Mouse (Mus musculus) hindbrain, embryonic 14.5 days (tissue): Measurements from ENCODE around the gene Olfr1089. TPM values are rescaled to one million over a fixed set of nuclear protein-coding genes. Genes with fewer than 3 reads are reported as not detected.

Source experiments
- ATAC-seq: fragments of 200-750 bp; cut with Nextera tagmentation; 2 replicates; pipeline ENCODE4 v1.8.0; 2017; ENCODE audit warnings: moderate number of reproducible peaks, mild to moderate bottlenecking, moderate TSS enrichment, moderate library complexity; ENCODE audit not compliant: low FRiP score
- DNase-seq: peaks from one replicate; pipeline ENCODE4 v3.0.0-alpha.2; 2015; ENCODE audit warnings: low spot score
- H3K27ac ChIP-seq: fragments of 300-500 bp; sonication (generic); 2 replicates; pipeline ENCODE4 v1.5.1; 2014; ENCODE audit warnings: mild to moderate bottlenecking, moderate library complexity
- H3K27me3 ChIP-seq: fragments of 300-500 bp; sonication (generic); 2 replicates; pipeline ENCODE4 v1.6.1; 2014; ENCODE audit warnings: mild to moderate bottlenecking, low read length, mixed read lengths; ENCODE audit not compliant: control insufficient read depth, insufficient read depth
- H3K36me3 ChIP-seq: fragments of 300-500 bp; sonication (generic); replicated peaks from 2 replicates; pipeline ENCODE4 v1.6.1; 2014; ENCODE audit not compliant: control insufficient read depth, insufficient read depth
- H3K4me1 ChIP-seq: fragments of 300-500 bp; sonication (generic); replicated peaks from 2 replicates; pipeline ENCODE4 v1.6.1; 2014; ENCODE audit warnings: antibody characterized with exemption, low read length, mixed read lengths; ENCODE audit not compliant: control insufficient read depth, insufficient read depth
- H3K4me2 ChIP-seq: fragments of 300-500 bp; sonication (generic); replicated peaks from 2 replicates; pipeline ENCODE4 v1.6.1; 2014; ENCODE audit warnings: mild to moderate bottlenecking, moderate library complexity
- H3K4me3 ChIP-seq: fragments of 300-500 bp; sonication (generic); replicated peaks from 2 replicates; pipeline ENCODE4 v1.5.1; 2014; ENCODE audit warnings: mild to moderate bottlenecking, low read length
- H3K9ac ChIP-seq: fragments of 300-500 bp; sonication (generic); 2 replicates; pipeline ENCODE4 v1.6.1; 2014
- H3K9me3 ChIP-seq: fragments of 300-500 bp; sonication (generic); 2 replicates; pipeline ENCODE4 v1.6.1; 2016; ENCODE audit warnings: low read length; ENCODE audit not compliant: control insufficient read depth
- WGBS: fragments of 180-500 bp; shearing (Covaris S2); extraction: QIAGEN DNeasy Blood & Tissue Kit; methylation state at CpG from one replicate; pipeline ENCODE4 v1.1.7; 2014; 5-methylcytosine and 5-hydroxymethylcytosine counted together
- polyA plus RNA-seq: library from polyadenylated mRNA; unstranded; fragments of >200 nt; fragmentation: Nextera tagmentation; extraction: Ambion mirVana; gene quantifications from 2 replicates; pipeline ENCODE4 v1.2.1, GENCODE M21; 2014

Olfr1089 gene
- polyA plus RNA-seq, result not detected in 2 replicates

GRCm38 (mm10) chr2:86733601-86734000 is at the start of gene Olfr1089:
TSS of gene Olfr1089 (minus strand) at chr2:86733701.
- Histone ChIP-seq H3K9ac (no peak within 1 kb of the TSS), H3K27ac (no peak within 1 kb of the TSS), H3K9me3 (no peaks in the 10 kb centered on the region), H3K4me2 (no peak within 1 kb of the TSS), H3K27me3 (no peaks in the 10 kb centered on the region), H3K4me1 (no peaks in the 10 kb centered on the region), H3K36me3 (no peaks in the 10 kb centered on the region), H3K4me3 (no peak within 1 kb of the TSS)
- ATAC-seq, result no peak
- DNase-seq, result no peak

- H3K36me3 ChIP-seq, result no peaks in the 10 kb centered on the region
- no peaks in the 10 kb centered on the region for H3K4me1 ChIP-seq
- no peak within 1 kb of the TSS for H3K9ac ChIP-seq
- no peak for ATAC-seq
- no peak within 1 kb of the TSS for H3K4me2 ChIP-seq
- H3K9me3 ChIP-seq, result no peaks in the 10 kb centered on the region
- no peak within 1 kb of the TSS for H3K4me3 ChIP-seq
- DNase-seq, result no peak
- WGBS, result 80% methylated on average over 2 of the region's 2 CpGs
- no peaks in the 10 kb centered on the region for H3K27me3 ChIP-seq
- no peak within 1 kb of the TSS for H3K27ac ChIP-seq
Measured at GRCm38 (mm10) chr2:86782179-86782578, 48.7 kb upstream of the Olfr1089 start, which contains the start of gene Olfr1093. TSS of gene Olfr1093 (plus strand) at chr2:86782479.

GRCm38 (mm10) chr2:86761050-86761449 is 27.5 kb upstream of the Olfr1089 start:
- Histone ChIP-seq H3K4me3 (no peak overlapping the region), H3K36me3 (no peaks in the 10 kb centered on the region), H3K27ac (no peak overlapping the region), H3K4me1 (no peaks in the 10 kb centered on the region), H3K27me3 (no peaks in the 10 kb centered on the region), H3K9ac (no peak overlapping the region), H3K9me3 (no peaks in the 10 kb centered on the region), H3K4me2 (no peak overlapping the region)
- WGBS, result 97% methylated on average over 6 of the region's 6 CpGs
- ATAC-seq (no peak), DNase-seq (no peak)

- no peak within 1 kb of the TSS for H3K4me2 ChIP-seq
- ATAC-seq (no peak), DNase-seq (no peak)
- H3K9me3 ChIP-seq, result no peaks in the 10 kb centered on the region
- H3K9ac ChIP-seq, result no peak within 1 kb of the TSS
- no peaks in the 10 kb centered on the region for H3K4me1 ChIP-seq
- no peak within 1 kb of the TSS for H3K27ac ChIP-seq
- H3K36me3 ChIP-seq, result no peaks in the 10 kb centered on the region
- H3K27me3 ChIP-seq, result no peaks in the 10 kb centered on the region
- WGBS, result 88% methylated on average over 1 of the region's 1 CpGs
- no peak within 1 kb of the TSS for H3K4me3 ChIP-seq
Measured at GRCm38 (mm10) chr2:86758893-86759292, 25.4 kb upstream of the Olfr1089 start, which contains the start of gene Olfr1090. TSS of gene Olfr1090 (minus strand) at chr2:86758993.

- Histone ChIP-seq H3K4me1 (no peaks in the 10 kb centered on the region), H3K36me3 (no peaks in the 10 kb centered on the region), H3K27ac (no peak within 1 kb of the TSS), H3K4me3 (no peak within 1 kb of the TSS), H3K9ac (no peak within 1 kb of the TSS), H3K27me3 (no peaks in the 10 kb centered on the region), H3K9me3 (no peaks in the 10 kb centered on the region), H3K4me2 (no peak within 1 kb of the TSS)
- DNase-seq (no peak), ATAC-seq (no peak)
Measured at GRCm38 (mm10) chr2:86698295-86698694, 35.2 kb downstream of the Olfr1089 start, which contains the start of gene Olfr1087. TSS of gene Olfr1087 (minus strand) at chr2:86698395.

Other genes starting within 250 kb of the Olfr1089 start
- gene Olfr228, start 246.3 kb downstream of the Olfr1089 start, polyA plus RNA-seq, result not detected in 2 replicates
- gene Olfr1076, start 225.2 kb downstream of the Olfr1089 start, polyA plus RNA-seq, result not detected in 2 replicates
- not detected in 2 replicates for gene Olfr1079, start 191.2 kb downstream of the Olfr1089 start, polyA plus RNA-seq
- gene Olfr1080, start 175.5 kb downstream of the Olfr1089 start, polyA plus RNA-seq, result not detected in 2 replicates
- gene Olfr1082, start 134.7 kb downstream of the Olfr1089 start, polyA plus RNA-seq, result not detected in 2 replicates
- not detected in 2 replicates for gene Olfr1084, start 94.0 kb downstream of the Olfr1089 start, polyA plus RNA-seq
- not detected in 2 replicates for gene Olfr1085, start 71.7 kb downstream of the Olfr1089 start, polyA plus RNA-seq
- not detected in 2 replicates for gene Olfr1086, start 53.6 kb downstream of the Olfr1089 start, polyA plus RNA-seq
- not detected in 2 replicates for gene Olfr1087, start 35.3 kb downstream of the Olfr1089 start, polyA plus RNA-seq
- not detected in 2 replicates for gene Olfr1090, start 25.3 kb upstream of the Olfr1089 start, polyA plus RNA-seq
- gene Olfr1093, start 48.8 kb upstream of the Olfr1089 start, polyA plus RNA-seq, result not detected in 2 replicates
- gene Olfr141, start 76.3 kb upstream of the Olfr1089 start, polyA plus RNA-seq, result not detected in 2 replicates
- not detected in 2 replicates for gene Olfr1094, start 91.0 kb upstream of the Olfr1089 start, polyA plus RNA-seq
- not detected in 2 replicates for gene Olfr1095, start 118.0 kb upstream of the Olfr1089 start, polyA plus RNA-seq
- gene Gm13723, start 141.1 kb upstream of the Olfr1089 start, polyA plus RNA-seq, result not detected in 2 replicates
- not detected in 2 replicates for gene Olfr1097, start 158.5 kb upstream of the Olfr1089 start, polyA plus RNA-seq
- gene Olfr1098, start 190.8 kb upstream of the Olfr1089 start, polyA plus RNA-seq, result not detected in 2 replicates
- gene Olfr1099, start 227.0 kb upstream of the Olfr1089 start, polyA plus RNA-seq, result not detected in 2 replicates
- gene Olfr1100, start 246.3 kb upstream of the Olfr1089 start, polyA plus RNA-seq, result not detected in 2 replicates